Mouse (Mus musculus) adrenal gland, postnatal 14 days (tissue): ENCODE measurements at regions not wholly inside any gene's neighbourhood (a gene's known extent, or its start where the extent isn't known, plus 50 kb on each side); places are given as distances from the start of the nearest gene placed in this dataset.

Experiments
- DNase-seq: peaks from one replicate; pipeline ENCODE4 v3.0.0; 2021; ENCODE audit warnings: mixed read lengths

DNA sequence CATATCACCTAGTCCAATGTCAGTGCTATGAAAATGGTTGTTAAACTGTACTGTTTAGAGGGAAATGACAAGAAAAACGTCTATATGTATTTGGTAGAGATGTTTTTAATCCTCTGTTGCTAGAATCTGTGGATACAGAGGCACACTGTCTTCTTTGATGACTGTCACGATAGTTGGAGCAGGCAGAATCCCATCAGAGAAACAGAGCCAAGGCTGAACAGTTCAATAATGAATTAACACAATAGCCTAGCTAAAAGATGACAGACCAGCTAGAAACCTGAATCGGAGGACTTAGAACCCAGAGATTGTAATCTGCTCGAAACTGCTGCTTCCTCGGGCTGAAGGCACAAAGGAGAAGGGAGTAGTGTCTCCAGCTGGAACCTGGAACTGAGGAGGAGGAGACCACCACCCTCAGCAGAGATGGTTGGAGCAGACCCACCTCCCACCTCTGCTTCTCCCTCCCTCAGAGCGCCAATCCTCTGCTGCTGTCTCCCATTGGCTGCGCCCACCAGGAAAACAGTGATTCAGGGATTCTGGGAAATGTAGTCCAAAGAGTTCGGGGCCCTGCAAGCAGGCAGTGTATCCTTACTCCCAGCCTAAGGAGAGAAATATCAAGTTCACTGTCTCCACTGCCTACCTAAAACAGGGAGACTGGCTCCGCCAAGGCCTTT is 98.2 kb upstream of the Mgme1 start:
- peak; percentile 69 for DNase-seq

DNA sequence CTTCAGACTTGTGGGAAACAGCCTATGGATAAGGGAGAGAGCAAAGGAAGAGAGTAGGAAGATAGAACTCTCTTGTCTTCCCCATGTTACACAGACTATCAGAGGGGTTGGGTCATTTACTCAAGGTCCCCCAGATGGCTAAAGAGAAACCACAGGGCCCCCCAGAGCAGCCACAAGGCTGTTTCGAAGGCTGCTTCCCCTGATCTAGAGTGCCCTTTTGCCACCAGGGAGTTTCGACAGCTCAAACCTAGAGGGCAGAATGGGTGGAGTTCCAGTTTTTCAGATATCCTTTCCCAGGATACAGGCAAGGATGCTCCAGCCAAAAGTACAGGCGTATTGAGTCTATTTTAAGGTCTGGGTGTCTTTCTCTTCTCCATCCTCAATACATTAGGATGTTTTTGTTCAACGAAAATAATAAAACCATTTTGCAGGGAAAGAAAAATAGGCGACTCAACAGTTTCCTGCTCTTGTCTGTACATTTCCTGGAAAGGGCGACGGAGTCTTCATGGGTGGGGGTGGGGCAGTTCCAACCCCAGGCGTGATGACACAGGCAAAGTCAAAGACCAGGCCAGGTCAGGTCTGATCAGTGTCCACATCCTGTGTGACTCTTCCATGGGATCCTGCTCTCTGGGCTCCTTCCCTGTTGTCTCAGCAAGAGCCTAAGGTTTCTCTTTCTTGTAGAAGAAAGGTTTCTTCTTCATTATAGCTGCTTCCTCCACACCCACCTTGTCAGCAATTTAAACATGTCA is 96.9 kb upstream of the Mgme1 start:
- no peak for DNase-seq

- no peak for DNase-seq
Observed at GRCm38 (mm10) chr2:144174366-144175035, 96.0 kb upstream of the Mgme1 start.

DNA sequence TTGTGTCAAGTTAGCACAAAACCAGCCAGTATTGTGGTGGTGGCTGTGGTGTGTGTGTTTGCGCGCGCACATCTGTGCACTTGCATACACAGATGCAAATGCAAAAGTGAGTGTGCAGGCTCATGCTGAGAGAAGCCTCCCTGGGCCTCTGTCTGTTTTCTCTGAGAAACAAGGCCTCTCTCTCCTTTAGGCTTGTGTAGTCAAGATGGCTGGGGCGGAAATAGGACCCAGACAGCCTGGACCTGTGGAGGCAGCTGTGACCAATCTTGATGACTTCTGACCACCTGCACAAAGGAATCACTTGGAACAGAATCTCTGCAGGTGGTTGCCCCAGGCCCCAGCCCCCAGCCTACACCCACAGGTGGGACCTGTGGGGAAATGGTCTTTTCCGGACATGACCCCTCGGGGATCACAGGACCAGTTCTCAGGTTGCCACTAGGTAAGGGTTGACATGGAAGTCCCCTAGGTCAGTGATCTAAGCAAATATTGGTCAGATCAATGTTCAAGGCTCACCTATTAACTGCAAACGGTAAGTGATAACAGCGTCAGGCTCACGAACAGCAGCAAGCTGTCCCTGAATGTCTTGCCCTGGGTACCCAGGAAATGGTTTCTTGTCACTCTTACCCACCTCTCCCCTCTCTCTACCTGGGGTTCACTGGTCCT is 93.8 kb upstream of the Mgme1 start:
- DNase-seq: no peak

- peak; percentile 59 for DNase-seq
Observed at GRCm38 (mm10) chr2:144177268-144177667, 93.2 kb upstream of the Mgme1 start.

DNA sequence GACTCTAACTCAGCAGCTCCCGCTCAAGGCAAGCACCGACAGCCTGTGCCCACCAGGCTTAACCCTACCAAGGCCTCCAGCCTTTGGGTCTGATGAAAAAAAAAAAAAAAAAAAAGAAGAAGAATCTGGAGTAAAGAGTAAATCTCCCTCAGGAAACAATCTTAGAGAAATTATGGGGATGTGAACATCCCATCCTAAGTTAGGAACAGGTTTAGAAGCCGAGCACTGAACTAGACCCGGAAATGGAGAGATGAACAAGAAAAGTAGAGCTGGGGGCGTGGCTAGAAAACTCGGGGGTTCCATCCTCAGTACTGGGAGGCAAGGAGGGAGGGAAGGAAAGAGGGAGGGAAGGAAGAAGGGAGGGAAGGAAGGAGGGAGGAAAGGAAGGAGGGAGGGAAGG is 92.5 kb upstream of the Mgme1 start:
- DNase-seq: no peak

GRCm38 (mm10) chr2:144182108-144182507 is 88.4 kb upstream of the Mgme1 start:
- no peak for DNase-seq

DNA sequence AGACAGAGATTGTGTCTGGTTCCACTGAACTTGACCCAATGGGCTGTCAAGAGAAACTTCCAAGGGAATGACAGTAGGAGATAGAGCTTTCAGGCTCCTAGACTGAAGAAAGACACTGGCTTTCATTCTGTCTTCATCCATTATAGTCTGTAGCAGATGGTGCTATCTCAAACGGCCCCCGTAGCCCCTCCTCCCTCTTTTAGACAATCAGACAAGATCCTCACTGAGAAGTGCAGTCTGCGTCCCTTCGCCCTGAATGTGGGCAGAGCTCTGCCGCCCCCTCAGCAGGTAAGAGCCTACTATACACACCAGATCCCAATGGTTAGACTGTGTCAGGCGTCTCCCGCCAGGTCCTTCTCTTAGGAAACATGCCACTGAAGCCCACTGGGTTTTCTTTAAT is 87.9 kb upstream of the Mgme1 start:
- no peak for DNase-seq

DNA sequence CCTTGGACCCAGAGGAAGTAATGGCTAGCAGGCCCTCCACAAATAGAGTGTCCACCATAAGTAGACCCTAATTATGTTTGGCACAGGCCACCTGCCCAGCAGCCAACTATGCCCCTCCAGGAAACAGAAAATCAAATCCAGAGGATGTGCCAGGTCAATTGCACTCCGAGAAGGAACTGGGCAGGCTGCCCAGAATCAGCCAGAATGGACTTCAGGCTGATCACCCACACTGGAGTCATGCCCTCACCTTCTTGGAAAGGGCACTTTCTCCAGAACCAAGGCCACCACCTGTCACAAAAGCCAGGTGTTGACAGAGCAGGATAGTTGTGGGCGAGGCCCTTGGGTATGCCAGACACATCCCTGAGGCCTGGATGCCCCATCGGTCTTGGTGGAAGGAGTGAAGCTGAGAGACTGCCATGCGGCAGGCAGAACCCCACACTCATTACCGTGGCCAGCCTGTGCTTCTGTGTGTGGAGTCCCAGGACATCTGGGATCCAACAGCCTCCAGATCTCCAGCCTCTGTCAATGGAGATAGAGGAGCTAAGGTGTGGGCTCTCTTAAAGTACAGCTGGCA is 87.0 kb upstream of the Mgme1 start:
- peak; percentile 72 for DNase-seq

DNA sequence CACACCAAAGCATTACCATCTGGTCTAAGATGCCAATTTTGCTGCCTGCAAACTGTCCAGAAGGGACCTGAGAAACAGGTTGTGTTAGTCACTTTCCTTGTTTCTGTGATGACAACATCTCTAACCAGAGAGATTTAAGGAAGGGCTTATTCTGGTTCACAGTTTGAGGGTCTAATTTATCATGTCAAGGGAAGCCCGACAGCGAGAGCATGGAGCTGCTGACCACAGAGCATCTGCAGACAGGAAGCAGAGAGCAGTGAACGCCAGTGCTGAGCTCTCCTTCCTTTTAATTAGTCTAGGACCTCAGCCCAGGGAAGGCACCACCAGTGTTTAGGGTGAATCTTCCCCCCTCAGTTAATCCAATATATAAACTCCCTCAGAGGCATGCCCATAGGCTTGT is 85.3 kb upstream of the Mgme1 start:
- no peak for DNase-seq

GRCm38 (mm10) chr2:144186426-144186825 is 84.0 kb upstream of the Mgme1 start:
- DNase-seq: no peak

DNA sequence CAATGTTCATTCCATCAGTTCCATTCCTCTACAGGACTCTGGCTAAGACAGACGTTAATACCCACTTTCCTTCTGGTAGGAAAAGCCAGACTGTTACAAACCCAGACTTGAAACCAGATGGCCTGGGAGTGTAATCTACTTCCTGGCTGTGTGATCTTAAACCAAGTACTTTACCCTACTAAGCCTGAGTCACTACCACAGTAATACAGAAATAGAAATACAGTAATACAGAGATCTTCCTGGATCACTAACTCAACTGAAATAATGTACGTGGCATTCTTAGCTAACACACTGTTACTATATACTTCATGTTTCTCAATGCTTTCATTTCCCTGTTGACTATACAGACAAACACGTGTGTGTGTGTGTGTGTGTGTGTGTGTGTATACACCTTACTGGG is 82.4 kb upstream of the Mgme1 start:
- DNase-seq: no peak

- DNase-seq: no peak
Observed at GRCm38 (mm10) chr2:144188485-144188884, 82.0 kb upstream of the Mgme1 start.

DNA sequence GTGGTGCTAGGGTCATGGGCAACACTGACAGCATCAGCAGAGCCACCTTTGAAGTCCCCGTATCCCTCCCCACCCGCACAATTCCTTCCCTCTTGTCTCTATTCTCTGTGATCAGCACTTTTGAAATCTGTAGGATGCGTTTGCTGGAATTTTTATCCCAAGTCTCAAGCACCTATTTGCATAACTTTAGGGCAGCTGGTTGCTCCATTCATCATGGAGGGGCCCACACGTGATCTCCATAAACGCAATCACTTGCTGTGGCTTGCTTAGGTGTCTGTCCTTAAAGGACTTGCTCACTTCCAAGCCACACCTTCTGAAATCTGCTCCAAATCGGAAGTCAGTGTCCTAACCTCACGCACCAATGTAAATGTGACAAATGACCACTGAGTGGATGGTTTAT is 80.7 kb upstream of the Mgme1 start:
- no peak for DNase-seq

DNA sequence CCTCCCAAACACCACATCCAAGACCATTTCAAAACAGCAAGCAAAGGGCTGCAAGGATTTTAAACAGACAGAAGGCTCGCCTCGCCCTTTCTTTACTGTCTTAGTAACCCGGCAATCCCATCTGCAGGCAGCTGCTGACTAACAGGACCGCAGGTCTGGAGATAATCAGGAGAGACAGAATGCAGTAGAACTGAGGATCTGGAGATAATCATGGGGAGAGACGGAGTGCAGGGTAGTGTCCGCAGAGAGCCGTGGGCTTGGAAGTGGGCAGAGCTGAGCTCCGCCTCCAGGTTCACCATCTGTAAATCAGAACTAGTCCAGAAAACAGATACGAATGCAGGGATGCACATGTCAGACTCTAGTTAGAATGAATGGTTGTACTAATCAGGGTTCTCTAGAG is 79.4 kb upstream of the Mgme1 start:
- DNase-seq: no peak

DNA sequence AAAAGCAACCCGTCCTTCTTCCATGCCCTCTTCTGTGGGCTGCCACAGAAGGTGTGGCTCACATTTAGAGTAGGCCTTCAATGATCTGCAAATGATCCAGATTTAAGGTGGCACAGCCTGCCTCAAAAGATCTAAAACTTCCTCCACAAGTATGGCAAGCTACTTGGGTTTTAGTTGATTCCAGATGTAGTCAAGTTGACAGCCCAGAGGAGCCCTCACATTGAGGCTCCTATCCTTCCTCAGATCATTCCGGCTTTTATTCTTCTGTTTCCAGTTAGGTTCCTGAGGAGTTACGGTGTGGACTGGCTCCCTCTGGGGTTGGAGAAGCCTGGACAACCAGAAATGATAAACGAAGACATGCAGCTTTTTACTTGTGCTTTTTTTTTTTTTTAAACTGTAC is 78.8 kb upstream of the Mgme1 start:
- DNase-seq: no peak

GRCm38 (mm10) chr2:144192428-144192827 is 78.0 kb upstream of the Mgme1 start:
- no peak for DNase-seq

DNA sequence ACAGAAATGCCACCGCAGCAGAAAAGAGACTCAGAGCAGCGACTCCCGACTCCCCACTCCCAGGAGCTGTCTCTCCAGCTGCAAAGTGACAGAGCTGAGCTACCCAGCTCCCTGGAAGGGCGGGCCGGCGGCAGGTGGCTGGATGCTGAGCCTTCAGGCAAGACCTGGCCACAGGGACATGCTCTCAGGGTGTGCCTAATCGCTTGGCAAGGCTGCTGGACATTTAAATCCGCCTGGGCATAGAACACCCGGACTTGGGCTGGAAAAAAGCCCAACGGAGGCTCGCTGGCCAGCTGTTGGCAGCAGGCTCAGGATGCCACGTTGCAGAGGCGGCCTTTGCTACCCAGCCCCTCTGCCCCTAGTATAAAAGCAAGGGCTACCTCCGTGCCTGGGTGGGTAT is 74.6 kb upstream of the Mgme1 start:
- no peak for DNase-seq

DNA sequence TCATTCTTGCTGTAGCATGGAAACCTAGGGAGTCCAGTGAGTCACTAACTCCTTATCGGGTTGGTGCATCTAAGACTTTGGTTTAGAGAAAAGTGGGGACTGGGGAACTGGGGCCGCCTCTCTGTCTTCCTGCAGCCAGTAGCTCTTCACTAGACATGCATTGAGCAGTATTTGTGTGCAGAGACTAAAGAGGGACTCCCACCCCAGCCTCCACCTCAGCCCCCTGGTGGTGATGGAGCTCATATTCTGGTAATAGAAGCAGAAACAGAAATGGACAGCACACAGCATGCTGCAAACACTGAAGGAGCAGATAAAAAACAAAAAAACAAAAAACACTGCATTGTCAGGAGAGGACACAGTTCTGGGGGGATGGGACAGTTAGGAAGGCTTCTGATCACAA is 73.3 kb upstream of the Mgme1 start:
- DNase-seq: peak; percentile 68

- peak; percentile 55 for DNase-seq
Observed at GRCm38 (mm10) chr2:144198326-144199051, 72.0 kb upstream of the Mgme1 start.
